Mouse (Mus musculus): Measurements from ENCODE around the gene Dock6.

DNA sequence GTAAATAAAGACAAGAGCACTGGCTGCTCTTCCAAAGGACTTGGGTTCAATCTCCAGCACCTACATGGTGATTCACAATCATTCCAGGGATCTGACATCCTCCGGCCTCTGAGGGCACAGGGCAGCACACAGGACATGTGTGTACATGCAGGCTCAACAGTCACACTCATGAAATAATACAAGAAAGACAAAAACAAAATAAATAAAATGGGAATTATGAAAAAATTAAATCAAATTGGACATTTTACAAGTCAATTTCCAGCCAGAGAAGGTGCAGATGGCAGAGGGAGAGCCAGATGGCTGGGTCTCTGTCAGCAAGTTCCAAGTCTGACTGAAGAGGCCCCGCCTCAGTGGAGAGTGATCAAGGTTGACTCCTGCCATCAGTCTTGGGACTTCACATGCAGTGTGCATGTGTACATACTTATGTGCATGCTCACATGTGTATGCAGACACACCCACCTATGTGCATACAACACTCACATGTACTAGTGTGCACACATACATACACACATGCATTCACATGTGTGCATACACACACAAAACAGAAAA lies 33.2 kb downstream of the Dock6 start:
- TF ChIP-seq CTCF (IDR thresholded peaks at IDR 0.05) (no peak), EP300 (IDR thresholded peaks at IDR 0.05) (no peak)
